Mouse (Mus musculus) bone marrow, adult 2 months (tissue): Measurements from ENCODE around the gene Tmem132b. TPM values are rescaled to one million over a fixed set of nuclear protein-coding genes. Genes with fewer than 3 reads are reported as not detected.

ENCODE experiments used
- H3K27ac ChIP-seq: fragments of 200-500 bp; 2 replicates; pipeline ENCODE4 v1.5.1; 2012; ENCODE audit warnings: low read depth, mild to moderate bottlenecking, control low read depth, inconsistent platforms, low read length; ENCODE audit not compliant: control insufficient read depth, poor library complexity, insufficient read depth
- H3K4me1 ChIP-seq: fragments of 200-500 bp; 2 replicates; pipeline ENCODE4 v1.6.1; 2011; ENCODE audit warnings: low read length; ENCODE audit not compliant: control insufficient read depth, insufficient read depth
- H3K4me3 ChIP-seq: fragments of 200-500 bp; replicated peaks from 2 replicates; pipeline ENCODE3; 2011; ENCODE audit warnings: mild to moderate bottlenecking, low read depth, low read length, control low read depth; ENCODE audit not compliant: control insufficient read depth
- CTCF ChIP-seq: fragments of 200-500 bp; IDR thresholded peaks from 2 replicates; pipeline ENCODE4 v1.5.1; 2011; ENCODE audit warnings: low read length, control low read depth; ENCODE audit not compliant: control insufficient read depth, insufficient read depth
- POLR2A ChIP-seq: fragments of 200-500 bp; IDR thresholded peaks from 2 replicates; pipeline ENCODE4 v1.6.1; 2011; ENCODE audit warnings: low read depth, mild to moderate bottlenecking, control low read depth, low read length, borderline replicate concordance; ENCODE audit not compliant: control insufficient read depth
- WGBS: fragments of 180-500 bp; shearing (Covaris S2); methylation state at CpG from one replicate; pipeline ENCODE4 v1.1.7; 2018; 5-methylcytosine and 5-hydroxymethylcytosine counted together
- polyA plus RNA-seq: library from polyadenylated mRNA; stranded (reverse); fragments of >200 nt; gene quantifications from 2 replicates; pipeline ENCODE4 v1.2.4, GENCODE M21; 2011; ENCODE audit warnings: low replicate concordance; ENCODE audit not compliant: missing spikeins, insufficient read depth, insufficient read length

Tmem132b gene
- polyA plus RNA-seq, 1 experiment, result not detected

GRCm38 (mm10) chr5:125836761-125837160 is 305.2 kb downstream of the Tmem132b start:
- no peak overlapping the region for H3K27ac ChIP-seq
- WGBS, result 84% methylated on average over 5 of the region's 5 CpGs
- TF ChIP-seq CTCF, result no peak
- TF ChIP-seq POLR2A, result no peak
- no peaks in the 10 kb centered on the region for H3K4me1 ChIP-seq
- H3K4me3 ChIP-seq, result no peak overlapping the region

Other genes starting within 250 kb of the Tmem132b start
- 24.6 and 26.9 TPM in 2 replicates for gene Scarb1, start 190.7 kb upstream of the Tmem132b start, polyA plus RNA-seq
- gene Gm10382, start 142.5 kb upstream of the Tmem132b start, polyA plus RNA-seq, result not detected in 2 replicates
- 98.4 and 168 TPM in 2 replicates for gene Ubc, start 141.6 kb upstream of the Tmem132b start, polyA plus RNA-seq
- gene Dhx37, start 97.7 kb upstream of the Tmem132b start, polyA plus RNA-seq, result 12.3 and 36.6 TPM in 2 replicates
- gene Bri3bp, start 90.2 kb upstream of the Tmem132b start, polyA plus RNA-seq, result 4.1 and 9.4 TPM in 2 replicates
- gene Aacs, start 56.0 kb upstream of the Tmem132b start, polyA plus RNA-seq, result 4.3 and 18.4 TPM in 2 replicates